Mouse (Mus musculus) midbrain, postnatal 0 days (tissue): ENCODE measurements at regions not wholly inside any gene's neighbourhood (a gene's known extent, or its start where the extent isn't known, plus 50 kb on each side); places are given as distances from the start of the nearest gene placed in this dataset.

Source experiments
- ATAC-seq: fragments of 200-750 bp; cut with Nextera tagmentation; 2 replicates; pipeline ENCODE4 v1.8.0; 2017; ENCODE audit warnings: moderate number of reproducible peaks, mild to moderate bottlenecking, moderate TSS enrichment, moderate library complexity; ENCODE audit not compliant: low FRiP score
- DNase-seq: peaks from one replicate; pipeline ENCODE4 v3.0.0-alpha.2; 2015; ENCODE audit warnings: low spot score
- H3K27ac ChIP-seq: fragments of 300-500 bp; sonication (generic); 2 replicates; pipeline ENCODE4 v1.5.1; 2014; ENCODE audit warnings: low read depth, mild to moderate bottlenecking, low read length, mixed read lengths
- H3K27me3 ChIP-seq: fragments of 300-500 bp; sonication (generic); 2 replicates; pipeline ENCODE4 v1.6.1; 2014; ENCODE audit warnings: low read length, control low read depth, mixed read lengths; ENCODE audit not compliant: insufficient read depth
- H3K36me3 ChIP-seq: fragments of 300-500 bp; sonication (generic); 2 replicates; pipeline ENCODE4 v1.6.1; 2014; ENCODE audit warnings: low read length, control low read depth, mixed read lengths; ENCODE audit not compliant: insufficient read depth
- H3K4me1 ChIP-seq: fragments of 300-500 bp; sonication (generic); 2 replicates; pipeline ENCODE4 v1.6.1; 2014; ENCODE audit warnings: mild to moderate bottlenecking, control low read depth, antibody characterized with exemption, low read length, mixed read lengths; ENCODE audit not compliant: insufficient read depth
- H3K4me2 ChIP-seq: fragments of 300-500 bp; sonication (generic); 2 replicates; pipeline ENCODE4 v1.6.1; 2014; ENCODE audit warnings: low read depth, mild to moderate bottlenecking, low read length, mixed read lengths; ENCODE audit not compliant: poor library complexity, severe bottlenecking
- H3K4me3 ChIP-seq: fragments of 300-500 bp; sonication (generic); 2 replicates; pipeline ENCODE4 v1.5.1; 2014; ENCODE audit warnings: low read depth, mild to moderate bottlenecking, low read length, moderate library complexity
- H3K9ac ChIP-seq: fragments of 300-500 bp; sonication (generic); replicated peaks from 2 replicates; pipeline ENCODE4 v1.6.1; 2014; ENCODE audit warnings: mild to moderate bottlenecking, low read length, moderate library complexity, mixed read lengths; ENCODE audit not compliant: poor library complexity, severe bottlenecking
- H3K9me3 ChIP-seq: fragments of 300-500 bp; sonication (generic); 2 replicates; pipeline ENCODE4 v1.6.1; 2016; ENCODE audit warnings: low read length, control low read depth
- CTCF ChIP-seq: IDR thresholded peaks from 2 replicates; pipeline ENCODE4 v1.5.1; 2016; ENCODE audit warnings: antibody characterized with exemption, mild to moderate bottlenecking
- WGBS: fragments of 180-500 bp; shearing (Covaris S2); extraction: QIAGEN DNeasy Blood & Tissue Kit; methylation state at CpG from one replicate; pipeline ENCODE4 v1.1.7; 2014; 5-methylcytosine and 5-hydroxymethylcytosine counted together

DNA sequence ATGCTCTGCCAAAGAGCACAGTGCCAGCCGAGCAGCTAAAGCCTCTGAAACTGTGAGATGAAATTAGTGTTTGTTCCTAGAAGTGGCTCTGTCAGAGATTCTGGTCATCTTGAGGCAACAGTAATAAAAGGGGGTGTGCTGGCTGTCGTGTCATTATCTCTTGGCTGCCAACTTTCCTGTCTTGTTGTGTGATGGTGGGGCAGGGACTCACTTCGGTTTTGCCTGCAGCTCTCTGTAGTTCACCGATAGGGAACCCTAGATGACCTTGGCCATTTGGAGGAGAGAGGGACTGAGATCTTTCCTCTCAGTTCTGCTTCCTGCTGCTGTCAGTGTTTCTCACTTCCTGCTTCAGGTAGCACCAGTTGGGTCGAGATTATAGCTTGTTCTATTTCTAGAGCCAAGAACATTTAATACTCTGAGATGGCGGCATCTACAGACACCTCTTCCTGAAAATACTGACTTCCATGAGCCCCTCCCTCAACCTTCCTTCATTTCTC lies 159.8 kb upstream of the Kbtbd8 start:
- DNase-seq (no peak), ATAC-seq (no peak)
- H3K4me1 ChIP-seq = no peaks in the 10 kb centered on the region
- H3K36me3 ChIP-seq = no peaks in the 10 kb centered on the region
- TF ChIP-seq CTCF = no peak
- H3K4me3 ChIP-seq = no peak overlapping the region
- H3K4me2 ChIP-seq = no peak overlapping the region
- H3K27ac ChIP-seq = no peak overlapping the region
- H3K27me3 ChIP-seq = no peaks in the 10 kb centered on the region
- no peaks in the 10 kb centered on the region for H3K9me3 ChIP-seq
- 90% methylated on average over 6 of the region's 6 CpGs for WGBS
- no peak overlapping the region for H3K9ac ChIP-seq

- TF ChIP-seq CTCF = no peak
- Histone ChIP-seq H3K27me3 (no peaks in the 10 kb centered on the region), H3K9me3 (no peaks in the 10 kb centered on the region), H3K36me3 (no peaks in the 10 kb centered on the region), H3K4me2 (no peak overlapping the region), H3K27ac (no peak overlapping the region), H3K4me1 (no peaks in the 10 kb centered on the region), H3K4me3 (no peak overlapping the region), H3K9ac (no peak overlapping the region)
- no peak for ATAC-seq
- no peak for DNase-seq
- 81% methylated on average over 2 of the region's 2 CpGs for WGBS
Observed at GRCm38 (mm10) chr6:94954580-94954979, 162.5 kb upstream of the Kbtbd8 start.

- Histone ChIP-seq H3K9me3 (no peaks in the 10 kb centered on the region), H3K4me2 (no peak overlapping the region), H3K9ac (no peak overlapping the region), H3K36me3 (no peaks in the 10 kb centered on the region), H3K27ac (no peak overlapping the region), H3K4me1 (no peaks in the 10 kb centered on the region), H3K4me3 (no peak overlapping the region), H3K27me3 (no peaks in the 10 kb centered on the region)
- DNase-seq (no peak), ATAC-seq (no peak)
- 91% methylated on average over 4 of the region's 4 CpGs for WGBS
- TF ChIP-seq CTCF = peak; percentile 30
Observed at GRCm38 (mm10) chr6:94953658-94954057, 163.4 kb upstream of the Kbtbd8 start.

DNA sequence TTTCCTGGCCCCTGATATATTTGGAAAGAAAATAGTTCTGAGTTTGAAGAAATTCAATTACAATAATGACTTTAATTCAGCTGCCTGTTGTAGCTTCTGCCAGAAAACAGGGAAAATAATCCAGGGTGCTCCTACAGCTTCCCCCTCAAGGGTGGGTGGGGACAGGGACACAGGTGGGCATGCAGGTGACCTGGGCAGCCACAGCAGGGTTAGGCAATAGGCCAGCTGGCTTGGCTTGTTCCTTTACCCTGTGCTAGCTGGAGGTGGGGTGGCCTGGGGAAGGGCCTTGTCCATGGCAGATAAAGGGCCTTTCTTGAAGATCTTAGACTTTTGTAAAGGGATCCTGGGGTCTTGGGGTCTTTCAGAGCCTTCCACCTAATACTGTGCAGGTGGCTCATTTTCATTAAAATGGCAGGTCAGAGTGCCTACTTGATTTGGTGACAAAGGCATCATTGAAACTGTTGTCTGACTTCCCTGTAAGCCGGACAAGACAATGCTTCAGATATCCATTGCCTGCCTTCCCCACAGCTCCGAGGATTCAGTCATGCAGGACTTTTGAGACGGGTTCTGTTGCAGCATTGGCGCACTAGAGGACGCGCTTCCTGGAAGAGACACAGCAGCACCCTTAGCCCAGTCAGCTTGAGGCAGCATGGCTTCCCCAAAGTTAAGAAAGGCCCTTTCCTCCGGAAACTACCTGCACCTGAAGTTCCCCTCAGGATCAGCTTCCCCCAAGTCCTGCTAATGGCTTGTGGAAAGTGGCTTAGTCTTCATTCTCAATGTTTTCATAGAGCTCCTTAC lies 164.9 kb upstream of the Kbtbd8 start:
- 42% methylated on average over 7 of the region's 7 CpGs for WGBS
- no peak for ATAC-seq

DNA sequence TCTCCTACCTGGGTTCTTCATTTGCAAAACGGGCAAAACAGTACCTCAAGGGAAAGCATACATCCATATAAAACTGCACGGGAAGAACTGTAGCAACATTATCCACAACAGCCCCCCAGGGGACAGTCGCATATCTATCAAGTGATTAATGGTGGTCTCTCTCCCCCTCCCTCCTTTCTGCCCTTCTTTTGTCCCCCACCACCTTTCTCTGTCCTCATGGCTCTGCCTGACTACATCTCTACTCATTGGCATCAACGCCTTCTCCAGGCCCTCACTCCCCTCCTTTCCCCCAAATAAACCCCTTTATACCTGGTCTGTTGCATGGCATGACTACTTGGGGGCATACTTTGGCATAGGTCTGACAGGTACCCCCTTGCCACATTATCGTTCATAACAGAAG lies 166.1 kb upstream of the Kbtbd8 start:
- H3K27ac ChIP-seq = no peak overlapping the region
- DNase-seq = no peak
- ATAC-seq = no peak
- no peaks in the 10 kb centered on the region for H3K9me3 ChIP-seq
- H3K36me3 ChIP-seq = no peaks in the 10 kb centered on the region
- no peak overlapping the region for H3K4me2 ChIP-seq
- H3K4me3 ChIP-seq = no peak overlapping the region
- no peak for TF ChIP-seq CTCF
- H3K9ac ChIP-seq = no peak overlapping the region
- WGBS = 83% methylated on average over 5 of the region's 5 CpGs
- H3K27me3 ChIP-seq = no peaks in the 10 kb centered on the region
- no peaks in the 10 kb centered on the region for H3K4me1 ChIP-seq

More for the DNA sequence above, 164.9 kb upstream of the Kbtbd8 start:
- TF ChIP-seq CTCF = no peak
- no peak for DNase-seq
- no peak overlapping the region for H3K4me2 ChIP-seq
- no peaks in the 10 kb centered on the region for H3K4me1 ChIP-seq
- H3K4me3 ChIP-seq = no peak overlapping the region
- no peaks in the 10 kb centered on the region for H3K9me3 ChIP-seq
- H3K27me3 ChIP-seq = no peaks in the 10 kb centered on the region
- no peak overlapping the region for H3K9ac ChIP-seq
- no peak overlapping the region for H3K27ac ChIP-seq
- no peaks in the 10 kb centered on the region for H3K36me3 ChIP-seq

- Histone ChIP-seq H3K36me3 (no peaks in the 10 kb centered on the region), H3K4me3 (no peak overlapping the region), H3K9me3 (no peaks in the 10 kb centered on the region), H3K9ac (no peak overlapping the region), H3K27me3 (no peaks in the 10 kb centered on the region), H3K4me2 (no peak overlapping the region), H3K4me1 (no peaks in the 10 kb centered on the region), H3K27ac (no peak overlapping the region)
- WGBS = 83% methylated on average over 2 of the region's 2 CpGs
- TF ChIP-seq CTCF = no peak
- DNase-seq = no peak
- ATAC-seq = no peak
Observed at GRCm38 (mm10) chr6:94950319-94950718, 166.7 kb upstream of the Kbtbd8 start.
